Mouse (Mus musculus) midbrain, postnatal 0 days (tissue): ENCODE results near the gene Rnf103. TPM values are rescaled to one million over a fixed set of nuclear protein-coding genes. Genes with fewer than 3 reads are reported as not detected.
"Not testable (repeated sequence)": the region's sequence is repeated elsewhere in the genome, so short reads cannot be mapped to it uniquely, and the experiment has no call there.

ENCODE experiments used
- ATAC-seq: fragments of 200-750 bp; cut with Nextera tagmentation; 2 replicates; pipeline ENCODE4 v1.8.0; 2017; ENCODE audit warnings: moderate number of reproducible peaks, mild to moderate bottlenecking, moderate TSS enrichment, moderate library complexity; ENCODE audit not compliant: low FRiP score
- DNase-seq: peaks from one replicate; pipeline ENCODE4 v3.0.0-alpha.2; 2015; ENCODE audit warnings: low spot score
- H3K27ac ChIP-seq: fragments of 300-500 bp; sonication (generic); 2 replicates; pipeline ENCODE4 v1.5.1; 2014; ENCODE audit warnings: low read depth, mild to moderate bottlenecking, low read length, mixed read lengths
- H3K27me3 ChIP-seq: fragments of 300-500 bp; sonication (generic); 2 replicates; pipeline ENCODE4 v1.6.1; 2014; ENCODE audit warnings: low read length, control low read depth, mixed read lengths; ENCODE audit not compliant: insufficient read depth
- H3K36me3 ChIP-seq: fragments of 300-500 bp; sonication (generic); 2 replicates; pipeline ENCODE4 v1.6.1; 2014; ENCODE audit warnings: low read length, control low read depth, mixed read lengths; ENCODE audit not compliant: insufficient read depth
- H3K4me1 ChIP-seq: fragments of 300-500 bp; sonication (generic); 2 replicates; pipeline ENCODE4 v1.6.1; 2014; ENCODE audit warnings: mild to moderate bottlenecking, control low read depth, antibody characterized with exemption, low read length, mixed read lengths; ENCODE audit not compliant: insufficient read depth
- H3K4me2 ChIP-seq: fragments of 300-500 bp; sonication (generic); 2 replicates; pipeline ENCODE4 v1.6.1; 2014; ENCODE audit warnings: low read depth, mild to moderate bottlenecking, low read length, mixed read lengths; ENCODE audit not compliant: poor library complexity, severe bottlenecking
- H3K4me3 ChIP-seq: fragments of 300-500 bp; sonication (generic); 2 replicates; pipeline ENCODE4 v1.5.1; 2014; ENCODE audit warnings: low read depth, mild to moderate bottlenecking, low read length, moderate library complexity
- H3K9ac ChIP-seq: fragments of 300-500 bp; sonication (generic); replicated peaks from 2 replicates; pipeline ENCODE4 v1.6.1; 2014; ENCODE audit warnings: mild to moderate bottlenecking, low read length, moderate library complexity, mixed read lengths; ENCODE audit not compliant: poor library complexity, severe bottlenecking
- H3K9me3 ChIP-seq: fragments of 300-500 bp; sonication (generic); 2 replicates; pipeline ENCODE4 v1.6.1; 2016; ENCODE audit warnings: low read length, control low read depth
- CTCF ChIP-seq: IDR thresholded peaks from 2 replicates; pipeline ENCODE4 v1.5.1; 2016; ENCODE audit warnings: antibody characterized with exemption, mild to moderate bottlenecking
- WGBS: fragments of 180-500 bp; shearing (Covaris S2); extraction: QIAGEN DNeasy Blood & Tissue Kit; methylation state at CpG from one replicate; pipeline ENCODE4 v1.1.7; 2014; 5-methylcytosine and 5-hydroxymethylcytosine counted together
- polyA plus RNA-seq: library from polyadenylated mRNA; unstranded; fragments of >200 nt; fragmentation: Nextera tagmentation; extraction: Ambion mirVana; gene quantifications from 2 replicates; pipeline ENCODE4 v1.2.1, GENCODE M21; 2015
- total RNA-seq: library from RNA; depleted of rRNA; stranded (reverse); fragments of >200 nt; gene quantifications from 2 replicates; pipeline ENCODE4 v1.2.3, GENCODE M21; 2014

Gene Rnf103
- total and polyA plus RNA-seq, 2 experiments from 2014 or later = 23.2 to 33.9 TPM

- no peak for TF ChIP-seq CTCF
- Histone ChIP-seq H3K4me2 (no peak overlapping the region), H3K27me3 (no peaks in the 10 kb centered on the region), H3K9ac (no peak overlapping the region), H3K36me3 (no peaks in the 10 kb centered on the region), H3K27ac (no peak overlapping the region), H3K4me3 (no peak overlapping the region), H3K4me1 (no peaks in the 10 kb centered on the region), H3K9me3 (no peaks in the 10 kb centered on the region)
- ATAC-seq = no peak
- no peak for DNase-seq
- WGBS = 80% methylated on average over 5 of the region's 5 CpGs
Measured at GRCm38 (mm10) chr6:71476783-71477182, 16.9 kb upstream of the Rnf103 start.

GRCm38 (mm10) chr6:71478816-71479568 lies 14.7 kb upstream of the Rnf103 start:
- DNase-seq, H3K9ac ChIP-seq, H3K36me3 ChIP-seq, H3K9me3 ChIP-seq, H3K4me2 ChIP-seq, H3K27me3 ChIP-seq, H3K4me1 ChIP-seq, ATAC-seq, H3K4me3 ChIP-seq, H3K27ac ChIP-seq: not testable (repeated sequence)
- 95% methylated on average over 10 of the region's 10 CpGs for WGBS

GRCm38 (mm10) chr6:71479588-71479987 lies 14.1 kb upstream of the Rnf103 start:
- H3K9ac ChIP-seq, H3K27me3 ChIP-seq, H3K4me2 ChIP-seq, ATAC-seq, DNase-seq, H3K4me1 ChIP-seq, H3K9me3 ChIP-seq, H3K4me3 ChIP-seq, H3K27ac ChIP-seq, H3K36me3 ChIP-seq: not testable (repeated sequence)
- 91% methylated on average over 2 of the region's 2 CpGs for whole genome bisulfite sequencing

DNA sequence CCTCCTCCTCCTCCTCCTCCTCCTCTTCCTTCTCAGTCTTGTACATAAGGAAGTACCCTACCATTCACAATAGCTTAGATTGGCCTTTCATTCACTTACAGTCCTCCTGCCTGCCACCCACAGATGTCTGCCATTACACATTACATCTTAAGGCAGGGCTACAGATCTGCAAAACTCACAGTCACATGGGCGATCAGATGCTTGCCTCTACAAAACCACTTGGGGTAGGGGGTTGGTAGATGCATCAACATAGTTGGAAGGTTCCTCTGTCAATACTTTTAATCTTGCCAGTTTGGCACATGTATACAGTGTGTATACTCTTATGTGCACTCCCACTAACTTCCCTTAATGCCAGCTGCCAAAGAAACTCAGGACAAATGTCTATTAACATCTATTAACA lies 13.6 kb upstream of the Rnf103 start:
- H3K9me3 ChIP-seq = no peaks in the 10 kb centered on the region
- H3K4me3 ChIP-seq = no peak overlapping the region
- DNase-seq (no peak), ATAC-seq (no peak)
- H3K27ac ChIP-seq = no peak overlapping the region
- WGBS = 84% methylated on average over 1 of the region's 1 CpGs
- no peaks in the 10 kb centered on the region for H3K36me3 ChIP-seq
- no peaks in the 10 kb centered on the region for H3K27me3 ChIP-seq
- no peak overlapping the region for H3K9ac ChIP-seq
- H3K4me2 ChIP-seq = no peak overlapping the region
- H3K4me1 ChIP-seq = no peaks in the 10 kb centered on the region
- TF ChIP-seq CTCF = no peak

- Histone ChIP-seq H3K36me3 (no peaks in the 10 kb centered on the region), H3K9ac (no peak overlapping the region), H3K4me1 (no peaks in the 10 kb centered on the region), H3K27ac (no peak overlapping the region), H3K4me2 (no peak overlapping the region), H3K4me3 (no peak overlapping the region), H3K9me3 (no peaks in the 10 kb centered on the region), H3K27me3 (no peaks in the 10 kb centered on the region)
- 52% methylated on average over 7 of the region's 7 CpGs for WGBS
- ATAC-seq (no peak), DNase-seq (no peak)
- TF ChIP-seq CTCF = no peak
Measured at GRCm38 (mm10) chr6:71481136-71481535, 12.6 kb upstream of the Rnf103 start.

DNA sequence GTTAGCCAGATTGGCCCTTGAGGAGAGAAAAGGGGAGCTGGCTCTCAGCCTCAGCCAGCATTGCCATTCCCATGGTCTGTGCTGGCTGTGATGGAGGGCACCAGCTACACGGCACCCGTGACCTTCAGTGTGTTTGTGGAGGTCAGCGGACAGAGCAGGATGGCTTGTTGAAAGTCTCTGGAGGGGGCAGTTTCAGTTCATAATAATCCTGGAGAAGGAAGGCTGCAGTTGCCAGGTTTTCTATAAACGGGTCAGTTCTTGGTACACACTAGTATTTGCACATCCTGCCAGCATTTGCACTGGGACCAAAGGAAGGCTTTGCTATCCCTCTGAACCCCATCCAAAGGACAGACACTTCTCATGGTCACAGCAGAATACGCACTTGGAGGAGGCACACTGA lies 8.4 kb upstream of the Rnf103 start:
- ATAC-seq (no peak), DNase-seq (no peak)
- H3K9ac ChIP-seq = no peak overlapping the region
- no peaks in the 10 kb centered on the region for H3K4me1 ChIP-seq
- H3K36me3 ChIP-seq = no peaks in the 10 kb centered on the region
- H3K27ac ChIP-seq = no peak overlapping the region
- no peak overlapping the region for H3K4me2 ChIP-seq
- 82% methylated on average over 5 of the region's 5 CpGs for WGBS
- no peaks in the 10 kb centered on the region for H3K9me3 ChIP-seq
- TF ChIP-seq CTCF = no peak
- H3K4me3 ChIP-seq = no peak overlapping the region
- no peaks in the 10 kb centered on the region for H3K27me3 ChIP-seq
